Mouse (Mus musculus): ENCODE measurements around the gene Atg16l2. TPM values are rescaled to one million over a fixed set of nuclear protein-coding genes. Genes with fewer than 3 reads are reported as not detected.

Gene Atg16l2
- total and polyA plus RNA-seq, 3 experiments: 7.9 to 8.8 TPM; not detected in 1

DNA sequence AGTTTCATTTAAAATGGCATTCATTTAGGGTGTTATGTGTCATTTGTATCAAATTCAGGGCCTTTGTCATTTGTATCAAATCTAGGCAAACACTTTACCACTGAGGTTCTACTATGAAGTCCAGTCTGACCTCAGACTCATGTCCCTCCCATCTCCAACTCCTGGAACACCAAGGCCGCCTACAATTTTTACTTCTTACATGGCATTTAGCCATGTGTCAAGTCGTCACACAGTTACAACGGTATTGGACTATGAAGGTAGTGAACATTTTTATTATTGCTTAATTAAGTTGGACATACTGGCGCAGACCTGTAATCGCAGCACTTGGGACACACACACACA is 7.9 kb upstream of the Atg16l2 start:
- Histone ChIP-seq H3K36me3 (ENCODE audit: control insufficient read depth in 1 of 2, insufficient read depth in 2 of 2, low read length in 2 of 2) (peaks cover 0 to 3% of the 10 kb centered on the region in 2 experiments; a peak in 1 of 4 replicates), H3K79me2 (ENCODE audit: control insufficient read depth, insufficient read depth, low read length, poor library complexity) (no peaks in the 10 kb centered on the region), H3K27ac (ENCODE audit: control insufficient read depth, low read depth, low read length) (peak overlapping the region; percentile 83), H3K9ac (ENCODE audit: control insufficient read depth, low read depth, low read length, poor library complexity, severe bottlenecking) (peak overlapping the region; percentile 77), H3K27me3 (ENCODE audit: control insufficient read depth in 1 of 2, insufficient read depth in 2 of 2, low read length in 2 of 2) (no peaks in the 10 kb centered on the region), H3K4me3 (ENCODE audit: control insufficient read depth in 1 of 2, insufficient read depth in 1 of 2, low read depth in 2 of 2, low read length in 2 of 2) (peak overlapping the region; percentile 58 to 70), H3K9me3 (replicated peaks; ENCODE audit: insufficient read depth, low read length) (no peaks in the 10 kb centered on the region), H3K4me1 (ENCODE audit: control insufficient read depth in 1 of 2, insufficient read depth in 2 of 2, low read length in 2 of 2) (peaks cover 6% of the 10 kb centered on the region in 2 experiments)
- DNase-seq (ENCODE audit: low read depth, low spot score): no peak
- TF ChIP-seq POLR2A (IDR thresholded peaks at IDR 0.05; ENCODE audit: control insufficient read depth in 1 of 2, insufficient read depth in 1 of 2, low read depth in 1 of 2, low read length in 2 of 2, poor library complexity in 1 of 2): no peak
- TF ChIP-seq TBP (IDR thresholded peaks at IDR 0.05; ENCODE audit: low read depth, low read length): peak; percentile 90
- TF ChIP-seq MAFK (IDR thresholded peaks at IDR 0.05; ENCODE audit: borderline replicate concordance, low read depth, low read length): no peak
- TF ChIP-seq RAD21 (IDR thresholded peaks at IDR 0.05; ENCODE audit: low read depth, low read length): no peak
- TF ChIP-seq MYC (IDR thresholded peaks at IDR 0.05; ENCODE audit: low read depth, low read length): peak; percentile 38; the same call in 1 of the 2 replicates

DNA sequence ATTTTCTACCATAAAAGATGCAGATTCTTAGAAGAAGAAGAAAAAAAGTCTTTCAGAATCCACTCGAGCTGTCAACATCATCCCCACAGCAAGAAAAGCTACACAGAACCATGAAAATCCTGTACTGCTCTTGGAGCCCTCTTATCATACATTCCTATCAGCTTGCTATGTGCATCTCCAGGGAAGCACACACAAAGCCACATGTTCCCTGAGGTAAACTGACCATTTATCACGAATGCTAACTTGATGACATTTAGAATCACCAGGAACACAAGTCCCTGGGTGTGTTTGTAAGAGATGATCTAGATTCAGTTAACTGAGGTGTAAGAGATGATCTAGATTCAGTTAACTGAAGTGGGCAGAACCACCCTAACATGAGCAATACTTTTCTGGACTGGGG is 4.8 kb upstream of the Atg16l2 start:
- DNase-seq (ENCODE audit: low read depth, low spot score): no peak
- TF ChIP-seq UBTF (IDR thresholded peaks at IDR 0.05; ENCODE audit: borderline replicate concordance, insufficient read depth, low read depth, low read length): no peak
- no peak for TF ChIP-seq CHD2 (IDR thresholded peaks at IDR 0.05; ENCODE audit: low read length)
- TF ChIP-seq ETS1 (IDR thresholded peaks at IDR 0.05; ENCODE audit: low read depth, low read length): no peak
- no peak for TF ChIP-seq ZC3H11A (IDR thresholded peaks at IDR 0.05; ENCODE audit: low read depth, low read length)
- no peak for TF ChIP-seq RAD21 (IDR thresholded peaks at IDR 0.05; ENCODE audit: low read depth, low read length)
- no peak for TF ChIP-seq MAFK (IDR thresholded peaks at IDR 0.05; ENCODE audit: borderline replicate concordance, low read depth, low read length)
- TF ChIP-seq POLR2AphosphoS2 (IDR thresholded peaks at IDR 0.05; ENCODE audit: low read length): no peak
- no peak for TF ChIP-seq USF1 (IDR thresholded peaks at IDR 0.05; ENCODE audit: low read depth, low read length)
- no peak for TF ChIP-seq SMC3 (IDR thresholded peaks at IDR 0.05; ENCODE audit: low read depth, low read length)
- no peak for TF ChIP-seq ZKSCAN1 (IDR thresholded peaks at IDR 0.05; ENCODE audit: low read depth, low read length)
- no peak for TF ChIP-seq MAX (IDR thresholded peaks at IDR 0.05; ENCODE audit: low read length)
- no peak for TF ChIP-seq MYB (IDR thresholded peaks at IDR 0.05; ENCODE audit: low read depth, low read length)
- TF ChIP-seq MXI1 (IDR thresholded peaks at IDR 0.05; ENCODE audit: low read depth, low read length): no peak
- no peaks in the 10 kb centered on the region for H3K27me3 ChIP-seq (ENCODE audit: control insufficient read depth in 1 of 2, insufficient read depth in 2 of 2, low read length in 2 of 2)
- peaks cover 6 to 12% of the 10 kb centered on the region in 2 experiments for H3K4me1 ChIP-seq (ENCODE audit: control insufficient read depth in 1 of 2, insufficient read depth in 2 of 2, low read length in 2 of 2)
- no peak overlapping the region for H3K4me3 ChIP-seq (ENCODE audit: control insufficient read depth in 1 of 2, insufficient read depth in 1 of 2, low read depth in 2 of 2, low read length in 2 of 2)
- H3K36me3 ChIP-seq (ENCODE audit: control insufficient read depth in 1 of 2, insufficient read depth in 2 of 2, low read length in 2 of 2): peaks cover 0 to 3% of the 10 kb centered on the region in 2 experiments; a peak in 1 of 4 replicates
- H3K9ac ChIP-seq (ENCODE audit: control insufficient read depth, low read depth, low read length, poor library complexity, severe bottlenecking): no peak overlapping the region
- no peaks in the 10 kb centered on the region for H3K9me3 ChIP-seq (replicated peaks; ENCODE audit: insufficient read depth, low read length)
- no peak overlapping the region for H3K27ac ChIP-seq (ENCODE audit: control insufficient read depth, low read depth, low read length)
- no peaks in the 10 kb centered on the region for H3K79me2 ChIP-seq (ENCODE audit: control insufficient read depth, insufficient read depth, low read length, poor library complexity)
